Mouse (Mus musculus): ENCODE measurements at regions not wholly inside any gene's neighbourhood (a gene's known extent, or its start where the extent isn't known, plus 50 kb on each side); places are given as distances from the start of the nearest gene placed in this dataset.

DNA sequence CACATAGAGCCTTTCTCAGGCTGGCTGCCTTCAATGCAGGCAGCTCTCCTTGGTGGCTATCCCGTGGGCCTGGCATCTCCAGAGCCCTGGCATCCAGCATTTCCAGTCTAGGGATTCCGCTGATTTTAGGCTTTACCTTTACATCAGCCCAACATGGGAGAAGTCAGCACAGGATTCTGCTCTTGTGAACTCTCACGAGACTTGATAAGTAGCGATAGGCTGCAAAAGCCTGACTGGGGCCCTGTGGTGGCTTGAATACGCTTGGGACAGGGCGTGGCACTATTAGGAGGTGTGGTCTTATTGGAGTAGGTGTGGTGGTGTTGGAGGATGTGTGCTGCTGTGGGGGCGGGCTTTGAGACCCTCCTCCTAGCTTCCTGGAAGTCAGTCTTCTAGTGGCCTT, 73.8 kb upstream of the Runx3 start:
- TF ChIP-seq E2F4 (IDR thresholded peaks at IDR 0.05; ENCODE audit: insufficient read depth), result no peak
- TF ChIP-seq CEBPB (IDR thresholded peaks at IDR 0.05; ENCODE audit: insufficient read depth, poor library complexity, severe bottlenecking), result no peak
- no peak for TF ChIP-seq POLR2A (IDR thresholded peaks at IDR 0.05; ENCODE audit: insufficient read length, low read depth)
- TF ChIP-seq MAX (IDR thresholded peaks at IDR 0.05; ENCODE audit: low read depth), result no peak
- TF ChIP-seq POLR2AphosphoS2 (IDR thresholded peaks at IDR 0.05; ENCODE audit: insufficient read length, low read depth), result no peak
- no peak for TF ChIP-seq MYOD1 (IDR thresholded peaks at IDR 0.05; ENCODE audit: control insufficient read depth in 1 of 3, insufficient read length in 2 of 3, low read depth in 2 of 3)
- no peak for TF ChIP-seq MYOG (IDR thresholded peaks at IDR 0.05; ENCODE audit: control insufficient read depth in 1 of 3, insufficient read depth in 1 of 3, insufficient read length in 2 of 3, low read depth in 2 of 3)
- no peak for TF ChIP-seq TCF12 (IDR thresholded peaks at IDR 0.05; ENCODE audit: insufficient read depth, poor library complexity, severe bottlenecking)
- no peak for TF ChIP-seq SRF (IDR thresholded peaks at IDR 0.05; ENCODE audit: control insufficient read depth, insufficient read length, low read depth)
- no peak for TF ChIP-seq USF1 (IDR thresholded peaks at IDR 0.05; ENCODE audit: low read depth)
- TF ChIP-seq TCF3 (IDR thresholded peaks at IDR 0.05; ENCODE audit: insufficient read length, low read depth), result no peak

All from myocyte (in vitro differentiated cells).